Mouse (Mus musculus) lung, adult 2 months (tissue): ENCODE data around the gene Tmem82.

ENCODE experiments used
- CTCF ChIP-seq: fragments of 200-500 bp; IDR thresholded peaks from 2 replicates; pipeline ENCODE4 v1.5.1; 2011; ENCODE audit warnings: mild to moderate bottlenecking, low read length, control low read depth; ENCODE audit not compliant: insufficient read depth
- POLR2A ChIP-seq: fragments of 200-500 bp; IDR thresholded peaks from 2 replicates; pipeline ENCODE4 v1.6.1; 2011; ENCODE audit warnings: low read depth, mild to moderate bottlenecking, control low read depth, low read length, borderline replicate concordance; ENCODE audit errors: extremely low read depth

- TF ChIP-seq CTCF (no peak), POLR2A (no peak)
Observed at GRCm38 (mm10) chr4:141643118-141643855, 24.9 kb upstream of the Tmem82 start.
